28 mouse cellular contexts compared by ENCODE assay signal in genomic region chr11:84660877-84661276, GRCm38 (mm10).
DNase-seq lines count a peak whose midpoint lies in the region; ATAC-seq and TF ChIP-seq lines count a peak whose summit lies in the region.
"Had no signal": no experiment of that assay in that cellular context is flagged by ENCODE, and none has a peak within 500 bp of the region (broad histone marks: within the 10 kb centered on the region; RNA-seq: fewer than 3 reads in every experiment).

No protein-coding gene starts in this region.

- no peak overlapping the region for H3K4me2 ChIP-seq in kidney, embryonic 15.5 days
- H3K4me2 ChIP-seq in midbrain, postnatal 0 days (ENCODE audit: low read depth, low read length, poor library complexity, severe bottlenecking) = no peak overlapping the region
- H3K4me2 ChIP-seq in embryonic facial prominence, embryonic 12.5 days (replicated peaks) = no peak overlapping the region
- H3K4me2 ChIP-seq: forebrain, embryonic 12.5 days; heart, embryonic 15.5 days; hindbrain, embryonic 13.5 days; limb, embryonic 12.5 days; liver, embryonic 15.5 days; lung, embryonic 15.5 days; midbrain, embryonic 15.5 days; stomach, embryonic 15.5 days had no signal

- WGBS in kidney, embryonic 15.5 days = 12% methylated on average over 8 of the region's 8 CpGs
- WGBS in midbrain, embryonic 10.5 days = 15% methylated on average over 8 of the region's 8 CpGs
- 19% methylated on average over 8 of the region's 8 CpGs for WGBS in midbrain, postnatal 0 days
- 2% methylated on average over 8 of the region's 8 CpGs for WGBS in embryonic facial prominence, embryonic 12.5 days

- DNase-seq in kidney, adult 9 months = no peak
- no peak for DNase-seq in midbrain, embryonic 10.5 days (ENCODE audit: low spot score)
- DNase-seq in midbrain, postnatal 0 days (ENCODE audit: low spot score) = no peak
- peak; percentile 41 for DNase-seq in embryo, embryonic 11 days
- no peak for DNase-seq in gastrocnemius, adult 18-20 months (ENCODE audit: low spot score)
- DNase-seq: adrenal gland, postnatal 25 days; cerebellum, adult 11-12 months; cerebellum, adult 9-11 months; forebrain, postnatal 0 days; gastrocnemius, postnatal 25 days; heart, adult 11 months; kidney, postnatal 36 days; layer of hippocampus, postnatal 36 days had no signal

- peak; percentile 78 for ATAC-seq in kidney, embryonic 15.5 days (replicated peaks; ENCODE audit: low FRiP score)
- ATAC-seq in midbrain, postnatal 0 days (ENCODE audit: low FRiP score) = no peak
- 0 out of 2 replicates have a peak, but pooled peaks have one; percentile 28 for ATAC-seq in embryonic facial prominence, embryonic 12.5 days (ENCODE audit: insufficient number of reproducible peaks, insufficient read depth, low FRiP score, low TSS enrichment)
- no peak for ATAC-seq in activated CD4-positive, CD25-positive, alpha-beta regulatory T cell, adult 4 months
- ATAC-seq: CD4-positive, CD25-positive, alpha-beta regulatory T cell, adult 4 months; forebrain, postnatal 0 days; intestine, embryonic 16.5 days; midbrain, embryonic 15.5 days had no signal

- H3K9me3 ChIP-seq in kidney, embryonic 15.5 days (replicated peaks) = no peaks in the 10 kb centered on the region; the same call in 1 of the 2 replicates
- no peaks in the 10 kb centered on the region for H3K9me3 ChIP-seq in midbrain, embryonic 10.5 days (replicated peaks)
- H3K9me3 ChIP-seq in midbrain, postnatal 0 days (ENCODE audit: low read length) = no peaks in the 10 kb centered on the region
- no peaks in the 10 kb centered on the region for H3K9me3 ChIP-seq in embryonic facial prominence, embryonic 12.5 days
- H3K9me3 ChIP-seq: forebrain, embryonic 12.5 days; heart, embryonic 10.5 days; heart, embryonic 15.5 days; hindbrain, embryonic 13.5 days; limb, embryonic 12.5 days; liver, embryonic 15.5 days; lung, embryonic 15.5 days; midbrain, embryonic 15.5 days; stomach, embryonic 15.5 days had no signal

- no peak for TF ChIP-seq CTCF in midbrain, postnatal 0 days (IDR thresholded peaks at IDR 0.05)

- H3K9ac ChIP-seq in kidney, embryonic 15.5 days = no peak overlapping the region
- H3K9ac ChIP-seq in midbrain, postnatal 0 days (replicated peaks; ENCODE audit: low read length, poor library complexity, severe bottlenecking) = no peak overlapping the region
- H3K9ac ChIP-seq in embryonic facial prominence, embryonic 12.5 days = no peak overlapping the region
- H3K9ac ChIP-seq: forebrain, embryonic 12.5 days; forebrain, postnatal 0 days; heart, embryonic 15.5 days; hindbrain, embryonic 13.5 days; limb, embryonic 12.5 days; liver, embryonic 15.5 days; lung, embryonic 15.5 days; midbrain, embryonic 15.5 days; stomach, embryonic 15.5 days had no signal

- H3K27me3 ChIP-seq in kidney, embryonic 15.5 days = no peaks in the 10 kb centered on the region
- peaks cover 70% of the 10 kb centered on the region for H3K27me3 ChIP-seq in midbrain, embryonic 10.5 days (ENCODE audit: low read depth, poor library complexity, severe bottlenecking)
- H3K27me3 ChIP-seq in midbrain, postnatal 0 days (ENCODE audit: insufficient read depth, low read length) = peaks cover 3% of the 10 kb centered on the region; the same call in 1 of the 2 replicates
- H3K27me3 ChIP-seq in embryonic facial prominence, embryonic 12.5 days = no peaks in the 10 kb centered on the region
- H3K27me3 ChIP-seq: lung, embryonic 15.5 days; stomach, embryonic 15.5 days had no signal

- no peak overlapping the region for H3K4me3 ChIP-seq in kidney, embryonic 15.5 days (replicated peaks)
- no peak overlapping the region for H3K4me3 ChIP-seq in midbrain, embryonic 10.5 days
- H3K4me3 ChIP-seq in midbrain, postnatal 0 days (ENCODE audit: low read depth, low read length) = no peak overlapping the region
- no peak overlapping the region for H3K4me3 ChIP-seq in embryonic facial prominence, embryonic 12.5 days
- H3K4me3 ChIP-seq: forebrain, embryonic 12.5 days; heart, embryonic 10.5 days; heart, embryonic 15.5 days; hindbrain, embryonic 13.5 days; limb, embryonic 12.5 days; liver, embryonic 15.5 days; lung, embryonic 15.5 days; midbrain, embryonic 15.5 days; myocyte; stomach, embryonic 15.5 days had no signal

- no peaks in the 10 kb centered on the region for H3K36me3 ChIP-seq in kidney, embryonic 15.5 days
- H3K36me3 ChIP-seq in midbrain, embryonic 10.5 days = no peaks in the 10 kb centered on the region
- H3K36me3 ChIP-seq in midbrain, postnatal 0 days (ENCODE audit: insufficient read depth, low read length) = no peaks in the 10 kb centered on the region
- H3K36me3 ChIP-seq in embryonic facial prominence, embryonic 12.5 days = no peaks in the 10 kb centered on the region
- H3K36me3 ChIP-seq: forebrain, embryonic 12.5 days; heart, embryonic 10.5 days; heart, embryonic 15.5 days; hindbrain, embryonic 13.5 days; limb, embryonic 12.5 days; liver, embryonic 15.5 days; lung, embryonic 15.5 days; midbrain, embryonic 15.5 days; stomach, embryonic 15.5 days had no signal

- peaks cover 41% of the 10 kb centered on the region for H3K4me1 ChIP-seq in kidney, embryonic 15.5 days
- peaks cover 32% of the 10 kb centered on the region for H3K4me1 ChIP-seq in midbrain, embryonic 10.5 days
- no peaks in the 10 kb centered on the region for H3K4me1 ChIP-seq in midbrain, postnatal 0 days (ENCODE audit: insufficient read depth, low read length)
- peaks cover 8% of the 10 kb centered on the region; the same call in 1 of the 2 replicates for H3K4me1 ChIP-seq in embryonic facial prominence, embryonic 12.5 days
- H3K4me1 ChIP-seq: heart, embryonic 10.5 days; heart, embryonic 15.5 days; lung, embryonic 15.5 days; stomach, embryonic 15.5 days had no signal

- H3K27ac ChIP-seq in kidney, embryonic 15.5 days = peak overlapping the region; percentile 57
- peak overlapping the region; percentile 24; the same call in 1 of the 2 replicates for H3K27ac ChIP-seq in midbrain, embryonic 10.5 days (replicated peaks)
- H3K27ac ChIP-seq in midbrain, postnatal 0 days (ENCODE audit: low read depth, low read length) = no peak overlapping the region
- no peak overlapping the region for H3K27ac ChIP-seq in embryonic facial prominence, embryonic 12.5 days
- H3K27ac ChIP-seq: forebrain, embryonic 12.5 days; heart, embryonic 10.5 days; heart, embryonic 15.5 days; hindbrain, embryonic 13.5 days; limb, embryonic 12.5 days; liver, embryonic 15.5 days; lung, embryonic 15.5 days; midbrain, embryonic 15.5 days; stomach, embryonic 15.5 days had no signal

Comparison
In these comparisons a context has a peak if more than half of its experiments do, and no peak if none do; other contexts are left out.
1. H3K27ac ChIP-seq: peak in kidney, embryonic 15.5 days (single experiment) and midbrain, embryonic 10.5 days (single experiment); none in midbrain, postnatal 0 days (single experiment) and embryonic facial prominence, embryonic 12.5 days (single experiment).
2. ATAC-seq: peak in kidney, embryonic 15.5 days (single experiment) and embryonic facial prominence, embryonic 12.5 days (single experiment); none in midbrain, postnatal 0 days (single experiment) and activated CD4-positive, CD25-positive, alpha-beta regulatory T cell, adult 4 months (single experiment).